Mouse (Mus musculus) liver, embryonic 14.5 days (tissue): Measurements from ENCODE around the gene Clic1.

Experiments
- CTCF ChIP-seq: IDR thresholded peaks from 2 replicates; pipeline ENCODE4 v1.5.1; 2016; ENCODE audit warnings: antibody characterized with exemption, low read depth, control low read depth
- EP300 ChIP-seq: IDR thresholded peaks from 2 replicates; pipeline ENCODE4 v1.6.1; 2016; ENCODE audit warnings: antibody characterized with exemption, low read depth

DNA sequence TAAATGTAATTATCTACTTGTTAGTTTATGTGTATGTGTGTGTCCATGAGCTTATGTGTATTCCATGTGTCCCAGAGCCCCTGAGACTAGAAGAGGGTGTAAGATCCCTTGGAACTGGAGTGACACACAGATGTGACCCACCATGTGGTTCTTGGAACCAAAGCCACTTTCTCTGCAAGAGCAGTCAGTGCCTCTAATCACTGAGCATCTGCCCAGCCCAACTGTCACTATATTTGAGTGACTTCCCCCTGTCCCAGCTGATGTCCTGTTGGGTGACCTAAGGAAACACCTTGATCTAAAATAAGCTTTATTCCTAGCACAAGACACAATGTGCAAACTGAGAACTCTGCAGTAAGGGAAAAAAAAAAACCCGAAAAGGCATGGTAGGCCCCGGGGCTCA is 21.5 kb upstream of the Clic1 start:
- TF ChIP-seq EP300 (no peak), CTCF (no peak)
